Mouse (Mus musculus) liver, embryonic 16.5 days (tissue): ENCODE results near the gene Dennd1b. TPM values are rescaled to one million over a fixed set of nuclear protein-coding genes. Genes with fewer than 3 reads are reported as not detected.

ENCODE experiments used
- ATAC-seq: fragments of 200-750 bp; cut with Nextera tagmentation; 2 replicates; pipeline ENCODE4 v1.8.0; 2017; ENCODE audit warnings: low read depth, mild to moderate bottlenecking, moderate number of reproducible peaks, moderate library complexity
- H3K27ac ChIP-seq: fragments of 300-500 bp; sonication (generic); 2 replicates; pipeline ENCODE4 v1.5.1; 2014; ENCODE audit warnings: mild to moderate bottlenecking, low read length
- H3K27me3 ChIP-seq: fragments of 300-500 bp; sonication (generic); 2 replicates; pipeline ENCODE4 v1.6.1; 2014; ENCODE audit warnings: low read depth, low read length, mixed read lengths; ENCODE audit not compliant: control insufficient read depth, insufficient read depth
- H3K36me3 ChIP-seq: fragments of 300-500 bp; sonication (generic); 2 replicates; pipeline ENCODE4 v1.6.1; 2014; ENCODE audit warnings: mild to moderate bottlenecking; ENCODE audit not compliant: control insufficient read depth, insufficient read depth
- H3K4me1 ChIP-seq: fragments of 300-500 bp; sonication (generic); 2 replicates; pipeline ENCODE4 v1.6.1; 2014; ENCODE audit warnings: low read depth, low read length, mixed read lengths; ENCODE audit not compliant: control insufficient read depth
- H3K4me2 ChIP-seq: fragments of 300-500 bp; sonication (generic); 2 replicates; pipeline ENCODE4 v1.6.1; 2014; ENCODE audit warnings: low read depth, low read length, mixed read lengths
- H3K4me3 ChIP-seq: fragments of 300-500 bp; sonication (generic); 2 replicates; pipeline ENCODE4 v1.5.1; 2014; ENCODE audit warnings: low read depth, mild to moderate bottlenecking, low read length
- H3K9ac ChIP-seq: fragments of 300-500 bp; sonication (generic); 2 replicates; pipeline ENCODE4 v1.6.1; 2014; ENCODE audit warnings: low read depth, low read length
- H3K9me3 ChIP-seq: fragments of 300-500 bp; sonication (generic); replicated peaks from 2 replicates; pipeline ENCODE4 v1.6.1; 2016; ENCODE audit warnings: low read length; ENCODE audit not compliant: control insufficient read depth
- WGBS: fragments of 180-500 bp; shearing (Covaris S2); extraction: QIAGEN DNeasy Blood & Tissue Kit; methylation state at CpG from one replicate; pipeline ENCODE4 v1.1.7; 2014; ENCODE audit not compliant: insufficient replicate concordance; 5-methylcytosine and 5-hydroxymethylcytosine counted together
- polyA plus RNA-seq: library from polyadenylated mRNA; unstranded; fragments of >200 nt; fragmentation: Nextera tagmentation; extraction: Ambion mirVana; gene quantifications from 2 replicates; pipeline ENCODE4 v1.2.1, GENCODE M21; 2015

Gene Dennd1b
- polyA plus RNA-seq, 1 experiment from 2014 or later = 1.8 TPM

DNA sequence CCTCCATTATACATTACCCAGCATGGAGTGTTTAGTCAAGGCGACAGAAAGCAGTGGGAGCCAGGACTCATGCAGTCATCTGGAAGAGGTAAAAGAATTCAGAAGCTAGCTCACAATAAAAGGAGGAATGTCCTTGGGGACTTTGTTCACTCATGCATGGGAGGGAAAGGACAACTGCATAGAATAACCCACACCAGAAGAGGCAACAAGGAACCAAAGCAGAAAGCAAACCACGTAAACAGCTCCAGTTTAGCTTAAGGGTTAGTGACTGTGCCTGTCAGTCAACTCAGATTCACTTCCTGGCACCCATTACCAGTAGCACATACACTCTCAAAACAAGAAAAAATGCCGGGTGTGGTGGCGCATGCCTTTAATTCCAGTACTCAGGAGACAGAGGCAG, 6.1 kb upstream of the Dennd1b start:
- no peak for ATAC-seq
- Histone ChIP-seq H3K9me3 (no peaks in the 10 kb centered on the region), H3K4me1 (no peaks in the 10 kb centered on the region), H3K9ac (no peak overlapping the region), H3K27me3 (no peaks in the 10 kb centered on the region), H3K27ac (no peak overlapping the region), H3K4me2 (no peak overlapping the region), H3K36me3 (no peaks in the 10 kb centered on the region), H3K4me3 (no peak overlapping the region)
- 55% methylated on average over 4 of the region's 4 CpGs for WGBS

DNA sequence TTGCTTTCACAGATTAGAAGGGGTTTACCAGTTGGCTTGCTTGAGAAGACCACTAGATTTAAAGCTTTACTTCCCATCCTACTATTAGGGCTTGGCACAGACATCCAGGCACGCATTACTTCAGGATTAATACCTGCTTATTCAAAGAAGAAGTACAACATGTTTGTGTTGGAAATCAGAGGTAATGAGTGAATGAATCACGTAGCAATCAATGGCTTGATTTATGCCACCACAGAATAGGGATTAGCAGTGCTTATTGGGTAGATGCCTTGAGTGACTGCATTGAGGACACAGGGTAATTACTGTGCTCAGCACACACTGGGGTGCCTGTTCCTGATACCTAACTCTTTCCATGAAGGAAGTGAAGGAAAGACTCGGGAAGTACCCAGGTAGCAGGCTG, 4.4 kb upstream of the Dennd1b start:
- Histone ChIP-seq H3K4me2 (no peak overlapping the region), H3K4me1 (peaks cover 5% of the 10 kb centered on the region; the same call in 1 of the 2 replicates), H3K27ac (no peak overlapping the region), H3K9me3 (no peaks in the 10 kb centered on the region), H3K27me3 (no peaks in the 10 kb centered on the region), H3K9ac (no peak overlapping the region), H3K4me3 (no peak overlapping the region), H3K36me3 (no peaks in the 10 kb centered on the region)
- ATAC-seq = no peak
- WGBS = 59% methylated on average over 3 of the region's 3 CpGs

DNA sequence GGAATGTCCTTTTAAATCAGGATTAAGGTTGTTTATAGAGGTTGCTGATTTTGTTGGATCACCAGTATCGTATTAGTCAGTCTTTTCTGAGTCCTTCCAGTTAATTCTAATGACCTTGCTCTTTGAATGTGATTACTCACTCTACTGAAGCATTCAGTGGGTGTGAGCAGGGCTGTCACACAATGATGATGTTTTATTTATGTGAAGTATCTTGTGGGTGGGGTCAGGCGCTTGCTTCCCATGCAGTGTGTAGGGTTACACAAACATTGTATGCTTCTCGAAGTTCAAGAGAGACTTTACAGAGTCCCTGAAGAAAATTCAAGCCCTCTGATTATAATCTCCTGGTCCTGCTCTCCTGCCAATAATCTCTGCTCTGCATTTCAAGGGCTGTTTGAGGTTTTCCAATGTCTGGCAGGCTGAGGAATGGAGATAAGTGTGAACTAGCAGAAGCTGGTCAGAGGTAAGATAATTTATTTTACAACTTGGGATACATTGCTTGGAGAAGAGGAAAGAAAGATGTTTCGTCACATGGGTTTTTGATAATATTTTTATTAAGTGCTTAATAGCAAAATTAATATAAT, 3.2 kb upstream of the Dennd1b start:
- no peak overlapping the region for H3K9ac ChIP-seq
- ATAC-seq = no peak
- no peaks in the 10 kb centered on the region for H3K36me3 ChIP-seq
- H3K4me2 ChIP-seq = no peak overlapping the region
- WGBS = 41% methylated on average over 4 of the region's 4 CpGs
- H3K27me3 ChIP-seq = no peaks in the 10 kb centered on the region
- no peaks in the 10 kb centered on the region for H3K9me3 ChIP-seq
- peaks cover 5% of the 10 kb centered on the region; the same call in 1 of the 2 replicates for H3K4me1 ChIP-seq
- no peak overlapping the region for H3K27ac ChIP-seq
- no peak overlapping the region for H3K4me3 ChIP-seq

DNA sequence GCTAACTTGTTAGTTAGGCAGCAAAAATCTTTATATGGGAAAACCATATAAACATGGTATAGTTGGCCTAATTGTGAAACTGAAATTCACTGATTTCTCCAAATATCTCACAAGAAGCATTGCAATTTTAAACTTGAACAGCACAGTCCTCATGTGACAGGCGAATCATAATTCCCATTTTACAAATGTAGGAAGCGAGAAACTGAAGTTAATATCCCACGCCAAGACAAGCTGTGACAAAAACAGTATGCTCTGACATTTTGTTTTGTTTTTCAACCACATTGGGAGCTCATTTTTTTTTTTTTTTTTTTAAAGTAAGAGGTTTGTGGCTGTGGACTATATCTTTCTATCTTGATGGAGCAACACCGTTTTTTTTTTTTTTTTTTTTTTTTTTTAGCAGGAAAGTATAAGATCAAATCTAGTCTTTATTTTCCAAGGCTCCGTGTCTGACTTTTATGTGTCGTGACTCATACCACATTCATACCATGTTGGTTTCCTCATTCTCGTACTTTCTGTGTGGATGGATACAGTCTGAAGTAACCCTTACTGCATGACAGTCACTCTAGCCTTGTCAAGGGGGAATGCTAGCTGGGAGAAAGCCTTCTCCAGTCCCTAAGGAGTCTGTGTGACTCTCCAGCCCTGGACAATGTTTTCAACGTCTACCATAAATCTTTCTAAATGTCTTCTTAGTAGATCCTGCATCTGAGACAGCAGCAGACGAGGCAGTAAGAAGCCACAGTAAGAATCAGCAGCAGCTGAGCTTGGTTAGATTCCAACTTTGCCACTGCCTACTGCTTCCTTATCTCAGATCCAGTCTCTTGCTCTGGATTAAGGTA, 751 bp upstream of the Dennd1b start:
- 41% methylated on average over 9 of the region's 9 CpGs for WGBS
- Histone ChIP-seq H3K4me1 (peaks cover 14% of the 10 kb centered on the region), H3K4me3 (peak overlapping the region; percentile 78), H3K27me3 (no peaks in the 10 kb centered on the region), H3K36me3 (no peaks in the 10 kb centered on the region), H3K4me2 (peak overlapping the region; percentile 52), H3K27ac (no peak overlapping the region), H3K9me3 (no peaks in the 10 kb centered on the region), H3K9ac (no peak overlapping the region; the same call in 1 of the 2 replicates)
- no peak for ATAC-seq

DNA sequence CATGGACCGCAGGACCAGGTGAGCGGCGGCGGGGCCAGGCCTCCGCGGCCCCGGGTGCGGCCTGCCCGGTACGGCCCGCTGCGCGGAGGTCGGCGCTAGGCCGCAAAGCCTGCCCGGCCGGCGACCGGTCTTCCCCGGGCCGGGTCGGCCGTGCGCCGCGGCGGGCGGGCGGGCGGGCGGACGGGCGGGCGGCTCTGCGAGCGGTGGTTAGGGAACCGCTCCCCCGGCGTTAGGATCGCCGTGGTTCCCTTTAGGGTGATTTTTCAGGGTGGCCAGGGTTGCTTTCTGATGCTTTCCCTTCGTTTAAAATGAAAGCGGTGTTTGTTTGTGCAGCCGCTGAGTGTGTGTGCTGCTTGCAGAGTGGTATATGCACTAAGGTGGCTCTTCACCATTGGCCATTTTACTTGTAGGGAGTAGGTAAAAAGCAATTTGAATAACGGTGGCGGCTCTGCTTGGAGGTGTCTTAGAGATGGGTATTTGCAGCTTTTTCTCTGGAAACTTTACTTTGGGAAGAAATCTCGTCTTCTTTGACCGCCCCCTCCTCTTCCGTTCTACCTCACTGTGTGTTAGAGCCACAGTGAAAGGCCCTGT, 728 bp downstream of the Dennd1b start:
- H3K9me3 ChIP-seq = no peaks in the 10 kb centered on the region
- no peaks in the 10 kb centered on the region; the same call in 1 of the 2 replicates for H3K36me3 ChIP-seq
- WGBS = under 1% methylated on average over 42 of the region's 50 CpGs
- H3K27ac ChIP-seq = peak overlapping the region; percentile 82
- peak overlapping the region; percentile 52 for H3K4me2 ChIP-seq
- ATAC-seq = peak; percentile 78
- peak overlapping the region; percentile 78 for H3K4me3 ChIP-seq
- H3K27me3 ChIP-seq = no peaks in the 10 kb centered on the region
- peaks cover 14% of the 10 kb centered on the region for H3K4me1 ChIP-seq
- H3K9ac ChIP-seq = peak overlapping the region; percentile 79

DNA sequence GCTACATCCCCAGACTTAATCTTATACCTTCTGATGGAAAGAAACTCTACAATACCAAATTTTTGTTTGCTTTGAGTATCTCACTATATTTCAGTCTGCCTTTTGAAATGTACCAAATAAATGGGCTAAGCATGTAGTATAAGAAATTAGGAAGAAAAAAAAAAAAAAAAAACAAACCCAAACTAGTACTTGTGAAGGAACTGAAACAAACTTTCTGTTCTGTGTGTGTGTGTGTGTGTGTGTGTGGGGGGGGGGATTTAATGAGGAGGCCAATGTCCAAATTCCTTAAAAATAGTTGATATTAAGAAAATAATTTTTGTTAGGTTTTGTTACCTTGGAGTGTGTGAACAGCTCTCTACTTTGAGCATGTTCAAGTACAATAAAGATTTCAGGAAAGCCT, 1.8 kb downstream of the Dennd1b start:
- H3K4me3 ChIP-seq = no peak overlapping the region
- H3K4me2 ChIP-seq = 0 out of 2 replicates have a peak overlapping the region, but pooled peaks have one; percentile 34
- peaks cover 14% of the 10 kb centered on the region for H3K4me1 ChIP-seq
- no peak overlapping the region for H3K27ac ChIP-seq
- no peak for ATAC-seq
- no peaks in the 10 kb centered on the region for H3K9me3 ChIP-seq
- H3K9ac ChIP-seq = no peak overlapping the region
- no peaks in the 10 kb centered on the region for H3K27me3 ChIP-seq
- H3K36me3 ChIP-seq = no peaks in the 10 kb centered on the region; the same call in 1 of the 2 replicates

DNA sequence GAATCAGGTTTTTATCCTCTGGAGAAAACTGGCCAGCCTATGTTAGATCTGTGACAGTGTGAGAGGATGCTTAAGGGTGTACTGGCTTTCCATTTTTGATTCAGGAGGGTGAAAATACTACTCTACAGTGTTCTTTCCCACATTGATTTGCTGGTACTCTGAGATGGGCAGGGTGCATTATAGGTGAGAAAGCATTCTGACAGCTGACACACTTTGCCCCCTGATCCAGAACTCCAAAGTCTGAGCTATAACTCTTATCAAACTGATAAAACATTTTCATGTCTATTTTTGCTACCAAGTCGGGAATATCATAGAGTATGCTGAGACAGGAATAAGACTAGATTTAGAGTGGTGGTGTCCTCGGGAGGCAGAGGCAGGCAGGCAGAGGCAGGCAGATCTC, 2.3 kb downstream of the Dennd1b start:
- Histone ChIP-seq H3K27ac (no peak overlapping the region), H3K4me2 (no peak overlapping the region)
- WGBS = 56% methylated on average over 2 of the region's 2 CpGs

DNA sequence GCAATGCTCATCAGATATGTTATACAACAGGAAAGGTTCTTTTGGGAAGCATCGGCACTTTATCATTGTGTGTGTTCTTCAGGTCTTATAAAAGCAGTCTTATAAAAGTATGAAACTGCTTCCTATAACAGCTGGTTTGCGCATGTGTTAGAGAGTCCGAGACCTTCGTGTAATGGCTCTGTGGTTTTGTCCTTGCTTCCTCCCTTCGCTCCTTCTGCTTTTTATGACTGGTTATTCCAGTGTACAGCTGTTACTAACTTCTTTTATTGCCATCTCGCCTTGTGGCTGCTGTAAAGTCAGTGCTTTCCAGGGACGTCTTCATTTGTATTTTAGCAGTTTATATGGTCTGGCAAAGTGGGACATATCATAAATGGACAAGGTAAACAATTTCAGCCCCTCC, 4.2 kb downstream of the Dennd1b start:
- 46% methylated on average over 7 of the region's 7 CpGs for WGBS

More for the DNA sequence above, 2.3 kb downstream of the Dennd1b start:
- no peak for ATAC-seq
- Histone ChIP-seq H3K4me3 (no peak overlapping the region), H3K27me3 (no peaks in the 10 kb centered on the region), H3K9ac (no peak overlapping the region), H3K36me3 (no peaks in the 10 kb centered on the region; the same call in 1 of the 2 replicates), H3K9me3 (no peaks in the 10 kb centered on the region), H3K4me1 (peaks cover 14% of the 10 kb centered on the region)

DNA sequence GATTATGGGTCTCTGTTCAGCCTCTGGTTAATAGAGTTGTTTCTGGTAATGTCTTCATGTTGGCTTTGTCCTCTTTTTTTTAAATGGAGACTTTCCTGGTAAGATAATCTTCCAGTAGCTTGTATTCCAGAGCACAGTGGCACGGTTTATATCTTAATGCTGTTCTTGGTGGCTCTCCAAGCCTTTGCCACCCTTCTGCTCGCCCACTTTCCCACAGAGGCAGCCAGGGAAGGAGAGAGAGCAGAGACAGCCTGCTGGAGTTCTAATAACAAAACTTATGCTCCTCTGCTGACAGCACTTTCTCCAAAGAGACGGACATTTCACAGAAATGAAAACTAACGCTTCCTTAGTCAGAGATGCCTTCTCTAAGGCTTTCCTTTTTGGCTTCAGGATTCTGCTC, 6.8 kb downstream of the Dennd1b start:
- no peak for ATAC-seq
- Histone ChIP-seq H3K36me3 (no peaks in the 10 kb centered on the region; the same call in 1 of the 2 replicates), H3K4me1 (peaks cover 9% of the 10 kb centered on the region), H3K27me3 (no peaks in the 10 kb centered on the region), H3K4me2 (no peak overlapping the region), H3K4me3 (no peak overlapping the region), H3K9ac (no peak overlapping the region), H3K9me3 (no peaks in the 10 kb centered on the region), H3K27ac (no peak overlapping the region)
- WGBS = 65% methylated on average over 4 of the region's 4 CpGs

More for the DNA sequence above, 4.2 kb downstream of the Dennd1b start:
- no peak overlapping the region for H3K4me3 ChIP-seq
- H3K9ac ChIP-seq = no peak overlapping the region
- no peaks in the 10 kb centered on the region for H3K27me3 ChIP-seq
- no peaks in the 10 kb centered on the region; the same call in 1 of the 2 replicates for H3K36me3 ChIP-seq
- no peaks in the 10 kb centered on the region for H3K9me3 ChIP-seq
- no peak overlapping the region for H3K4me2 ChIP-seq
- H3K4me1 ChIP-seq = peaks cover 14% of the 10 kb centered on the region
- ATAC-seq = no peak
- no peak overlapping the region for H3K27ac ChIP-seq
